Mouse (Mus musculus): ENCODE data around the gene Il11. TPM values are rescaled to one million over a fixed set of nuclear protein-coding genes. Genes with fewer than 3 reads are reported as not detected.

Gene Il11
- total RNA-seq, 1 experiment from 2014 or later, result 0.74 TPM

GRCm38 (mm10) chr7:4724359-4724758 is 58.3 kb downstream of the Il11 start:
- peak; percentile 61; a peak in 2 of 4 replicates for ATAC-seq (replicated peaks in 1 of 2; ENCODE audit: insufficient read depth in 1 of 2, low FRiP score in 2 of 2, low TSS enrichment in 1 of 2, low read depth in 1 of 2, poor library complexity in 2 of 2, severe bottlenecking in 2 of 2)

DNA sequence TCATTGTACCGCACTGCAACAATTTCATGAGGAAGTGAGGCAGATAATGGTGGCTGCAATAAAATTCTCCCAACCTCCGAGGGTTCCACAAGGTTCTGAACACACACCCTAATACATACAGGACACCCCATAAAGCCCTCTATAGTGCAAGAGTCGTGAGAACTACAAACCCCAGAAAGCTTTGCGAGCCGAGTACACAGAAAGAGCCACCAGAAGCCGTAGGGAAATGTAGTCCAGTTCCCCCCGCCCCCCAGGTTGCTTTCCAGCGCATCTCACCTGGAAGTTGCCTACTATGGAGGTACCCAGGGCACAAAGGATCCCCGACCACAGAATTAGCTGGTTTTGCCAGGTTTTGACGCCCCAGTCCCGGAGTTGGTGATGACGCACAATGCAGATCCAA is 59.2 kb downstream of the Il11 start:
- ATAC-seq (replicated peaks in 1 of 2; ENCODE audit: insufficient read depth in 1 of 2, low FRiP score in 2 of 2, low TSS enrichment in 1 of 2, low read depth in 1 of 2, poor library complexity in 2 of 2, severe bottlenecking in 2 of 2), result peak in 1 of 2 experiments; percentile 39; a peak in 2 of 4 replicates

Other genes starting within 250 kb of the Il11 start
- 1.0 TPM in 1 of 2 replicates, not detected in the other for gene Syt5, start 235.3 kb downstream of the Il11 start, total RNA-seq (2017)
- gene Ptprh, start 178.8 kb downstream of the Il11 start, total RNA-seq (2017), result not detected in 2 replicates
- gene Tmem86b, start 151.4 kb downstream of the Il11 start, total RNA-seq (2017), result 22.0 and 22.8 TPM in 2 replicates
- 155 and 186 TPM in 2 replicates for gene Ppp6r1, start 123.8 kb downstream of the Il11 start, total RNA-seq (2017)
- 19.0 and 25.2 TPM in 2 replicates for gene Hspbp1, start 97.8 kb downstream of the Il11 start, total RNA-seq (2017)
- 0.20 and 2.6 TPM in 2 replicates for gene Brsk1, start 92.3 kb downstream of the Il11 start, total RNA-seq (2017)
- 5.0 and 7.3 TPM in 2 replicates for gene Tmem150b, start 57.6 kb downstream of the Il11 start, total RNA-seq (2017)
- gene Kmt5c, start 42.7 kb downstream of the Il11 start, total RNA-seq (2017), result 40.6 and 46.4 TPM in 2 replicates
- 14.1 and 53.9 TPM in 2 replicates for gene Cox6b2, start 29.8 kb downstream of the Il11 start, total RNA-seq (2017)
- not detected in 2 replicates for gene Fam71e2, start 11.6 kb downstream of the Il11 start, total RNA-seq (2017)
- 1.3 TPM in 1 of 2 replicates, not detected in the other for gene Tmem190, start 78 bp upstream of the Il11 start, total RNA-seq (2017)
- gene Tmem238, start 6.8 kb upstream of the Il11 start, total RNA-seq (2017), result 9.3 and 19.0 TPM in 2 replicates
- gene Rpl28, start 10.0 kb upstream of the Il11 start, total RNA-seq (2017), result 736 and 741 TPM in 2 replicates
- 137 and 174 TPM in 2 replicates for gene Ube2s, start 29.7 kb upstream of the Il11 start, total RNA-seq (2017)
- gene Shisa7, start 61.8 kb upstream of the Il11 start, total RNA-seq (2017), result 0.06 and 0.45 TPM in 2 replicates
- gene Isoc2b, start 87.4 kb upstream of the Il11 start, total RNA-seq (2017), result 59.8 and 69.7 TPM in 2 replicates
- gene Isoc2a, start 94.3 kb upstream of the Il11 start, total RNA-seq (2017), result 7.1 and 9.0 TPM in 2 replicates
- gene Gm36210, start 123.7 kb upstream of the Il11 start, total RNA-seq (2017), result not detected in 2 replicates
- 2.2 and 3.2 TPM in 2 replicates for gene Zfp628, start 132.4 kb upstream of the Il11 start, total RNA-seq (2017)
- not detected in 2 replicates for gene Nat14, start 139.2 kb upstream of the Il11 start, total RNA-seq (2017)
- gene Ssc5d, start 142.9 kb upstream of the Il11 start, total RNA-seq (2017), result not detected in 2 replicates
- not detected in 2 replicates for gene Sbk2, start 181.5 kb upstream of the Il11 start, total RNA-seq (2017)
- not detected in 2 replicates for gene Sbk3, start 188.3 kb upstream of the Il11 start, total RNA-seq (2017)
- 5.7 and 6.6 TPM in 2 replicates for gene Zfp579, start 213.3 kb upstream of the Il11 start, total RNA-seq (2017)
- 3.0 and 12.6 TPM in 2 replicates for gene Zfp524, start 231.6 kb upstream of the Il11 start, total RNA-seq (2017)
- 25.6 and 32.0 TPM in 2 replicates for gene Fiz1, start 231.8 kb upstream of the Il11 start, total RNA-seq (2017)
- 0.31 TPM in 1 of 2 replicates, not detected in the other for gene Gm44973, start 232.6 kb upstream of the Il11 start, total RNA-seq (2017)
- gene Zfp865, start 237.5 kb upstream of the Il11 start, total RNA-seq (2017), result 13.9 and 14.0 TPM in 2 replicates
- not detected in 2 replicates for gene Ccdc106, start 237.7 kb upstream of the Il11 start, total RNA-seq (2017)